Mouse (Mus musculus) liver, postnatal 0 days (tissue): ENCODE measurements around the gene Gm6763.

Experiments used
- CTCF ChIP-seq: sonication (generic); IDR thresholded peaks from 2 replicates; pipeline ENCODE4 v1.5.1; 2016; ENCODE audit warnings: antibody characterized with exemption, low read depth
- EP300 ChIP-seq: IDR thresholded peaks from 2 replicates; pipeline ENCODE4 v1.6.1; 2016; ENCODE audit warnings: antibody characterized with exemption, low read depth, mild to moderate bottlenecking

- TF ChIP-seq CTCF (no peak), EP300 (no peak)
Measured at GRCm38 (mm10) chr10:104110044-104110443, 41.3 kb upstream of the Gm6763 start.
